Mouse (Mus musculus) brain, embryonic 14.5 days (tissue): ENCODE measurements around the gene Lcp2.

Source experiments
- CTCF ChIP-seq: fragments of 200-500 bp; IDR thresholded peaks from 2 replicates; pipeline ENCODE4 v1.5.1; 2012; ENCODE audit warnings: inconsistent platforms, mild to moderate bottlenecking, moderate library complexity, borderline replicate concordance; ENCODE audit not compliant: insufficient read depth, insufficient read length; ENCODE audit errors: extremely low read depth
- POLR2A ChIP-seq: fragments of 200-500 bp; IDR thresholded peaks from 2 replicates; pipeline ENCODE4 v1.6.1; 2012; ENCODE audit warnings: mild to moderate bottlenecking, inconsistent platforms, borderline replicate concordance; ENCODE audit not compliant: poor library complexity, insufficient read depth, insufficient read length, severe bottlenecking; ENCODE audit errors: extremely low read depth

- TF ChIP-seq CTCF (no peak), POLR2A (no peak)
Observed at GRCm38 (mm10) chr11:34046767-34047541, at the start of gene Lcp2.
